Mouse (Mus musculus): ENCODE measurements around the gene Rasgef1b.

The Rasgef1b gene

GRCm38 (mm10) chr5:99525649-99526048 is 203.2 kb downstream of the Rasgef1b start:
- DNase-seq = no peak

- DNase-seq = no peak
Measured at GRCm38 (mm10) chr5:99522571-99523269, 206.1 kb downstream of the Rasgef1b start.

- no peak for DNase-seq
Measured at GRCm38 (mm10) chr5:99521411-99521810, 207.5 kb downstream of the Rasgef1b start.

GRCm38 (mm10) chr5:99519556-99519955 is 209.3 kb downstream of the Rasgef1b start:
- no peak for DNase-seq

- no peak for DNase-seq
Measured at GRCm38 (mm10) chr5:99519023-99519422, 209.8 kb downstream of the Rasgef1b start.

GRCm38 (mm10) chr5:99516207-99516606 is 212.7 kb downstream of the Rasgef1b start:
- DNase-seq = no peak

- DNase-seq = no peak
Measured at GRCm38 (mm10) chr5:99515764-99516163, 213.1 kb downstream of the Rasgef1b start.

- DNase-seq = no peak
Measured at GRCm38 (mm10) chr5:99513209-99513880, 215.5 kb downstream of the Rasgef1b start.

- DNase-seq = no peak
Measured at GRCm38 (mm10) chr5:99511081-99511480, 217.8 kb downstream of the Rasgef1b start.

- DNase-seq = no peak
Measured at GRCm38 (mm10) chr5:99506109-99506508, 222.8 kb downstream of the Rasgef1b start.

- DNase-seq = no peak
Measured at GRCm38 (mm10) chr5:99504349-99504830, 224.5 kb downstream of the Rasgef1b start.

GRCm38 (mm10) chr5:99502681-99503080 is 226.2 kb downstream of the Rasgef1b start:
- no peak for DNase-seq

GRCm38 (mm10) chr5:99499404-99500089 is 229.3 kb downstream of the Rasgef1b start:
- DNase-seq = no peak

- DNase-seq = no peak
Measured at GRCm38 (mm10) chr5:99497856-99498255, 231.0 kb downstream of the Rasgef1b start.

- no peak for DNase-seq
Measured at GRCm38 (mm10) chr5:99496931-99497782, 231.7 kb downstream of the Rasgef1b start.

GRCm38 (mm10) chr5:99496157-99496453 is 232.8 kb downstream of the Rasgef1b start:
- DNase-seq = no peak

- DNase-seq = no peak
Measured at GRCm38 (mm10) chr5:99495354-99496156, 233.3 kb downstream of the Rasgef1b start.

- DNase-seq = no peak
Measured at GRCm38 (mm10) chr5:99493861-99494260, 235.0 kb downstream of the Rasgef1b start.

GRCm38 (mm10) chr5:99493017-99493416 is 235.8 kb downstream of the Rasgef1b start:
- no peak for DNase-seq

GRCm38 (mm10) chr5:99488479-99489158 is 240.2 kb downstream of the Rasgef1b start:
- no peak for DNase-seq
